Mouse (Mus musculus) intestine, embryonic 15.5 days (tissue): Measurements from ENCODE around the gene Armh3. TPM values are rescaled to one million over a fixed set of nuclear protein-coding genes. Genes with fewer than 3 reads are reported as not detected.

Source experiments
- ATAC-seq: fragments of 200-750 bp; cut with Nextera tagmentation; 2 replicates; pipeline ENCODE4 v1.8.0; 2017; ENCODE audit warnings: moderate TSS enrichment, moderate library complexity
- H3K27ac ChIP-seq: fragments of 300-500 bp; sonication (generic); 2 replicates; pipeline ENCODE4 v1.5.1; 2015; ENCODE audit warnings: mild to moderate bottlenecking, inconsistent platforms
- H3K27me3 ChIP-seq: fragments of 300-500 bp; sonication (generic); replicated peaks from 2 replicates; pipeline ENCODE4 v1.6.1; 2015; ENCODE audit warnings: inconsistent platforms
- H3K36me3 ChIP-seq: fragments of 300-500 bp; sonication (generic); 2 replicates; pipeline ENCODE4 v1.6.1; 2015; ENCODE audit warnings: inconsistent platforms
- H3K4me1 ChIP-seq: fragments of 300-500 bp; sonication (generic); replicated peaks from 2 replicates; pipeline ENCODE4 v1.6.1; 2015; ENCODE audit warnings: inconsistent platforms
- H3K4me2 ChIP-seq: fragments of 300-500 bp; sonication (generic); replicated peaks from 2 replicates; pipeline ENCODE4 v1.6.1; 2015; ENCODE audit warnings: mild to moderate bottlenecking, inconsistent platforms
- H3K4me3 ChIP-seq: fragments of 300-500 bp; sonication (generic); replicated peaks from 2 replicates; pipeline ENCODE4 v1.5.1; 2015; ENCODE audit warnings: inconsistent platforms
- H3K9ac ChIP-seq: fragments of 300-500 bp; sonication (generic); 2 replicates; pipeline ENCODE4 v1.6.1; 2015; ENCODE audit warnings: inconsistent platforms
- H3K9me3 ChIP-seq: fragments of 300-500 bp; sonication (generic); 2 replicates; pipeline ENCODE4 v1.6.1; 2016; ENCODE audit warnings: inconsistent platforms
- WGBS: fragments of 180-500 bp; shearing (Covaris S2); methylation state at CpG from one replicate; pipeline ENCODE4 v1.1.7; 2015; 5-methylcytosine and 5-hydroxymethylcytosine counted together
- polyA plus RNA-seq: library from polyadenylated mRNA; unstranded; fragments of >200 nt; fragmentation: Nextera tagmentation; extraction: Ambion mirVana; gene quantifications from 2 replicates; pipeline ENCODE4 v1.2.1, GENCODE M21; 2015

The Armh3 gene
- polyA plus RNA-seq, 1 experiment from 2014 or later: 15.5 TPM

GRCm38 (mm10) chr19:45785470-45785869 lies 212.8 kb downstream of the Armh3 start:
- Histone ChIP-seq H3K36me3 (no peaks in the 10 kb centered on the region), H3K4me1 (peaks cover 16% of the 10 kb centered on the region), H3K9ac (no peak overlapping the region), H3K9me3 (no peaks in the 10 kb centered on the region), H3K27ac (no peak overlapping the region), H3K27me3 (no peaks in the 10 kb centered on the region), H3K4me2 (no peak overlapping the region), H3K4me3 (no peak overlapping the region)
- no peak for ATAC-seq
- 43% methylated on average over 3 of the region's 3 CpGs for WGBS

- H3K9me3 ChIP-seq: no peaks in the 10 kb centered on the region
- H3K9ac ChIP-seq: peak overlapping the region; percentile 50
- no peaks in the 10 kb centered on the region for H3K27me3 ChIP-seq
- peak overlapping the region; percentile 100 for H3K4me3 ChIP-seq
- WGBS: 29% methylated on average over 17 of the region's 17 CpGs
- peaks cover 6% of the 10 kb centered on the region; the same call in 1 of the 2 replicates for H3K36me3 ChIP-seq
- H3K4me1 ChIP-seq: peaks cover 20% of the 10 kb centered on the region
- H3K27ac ChIP-seq: peak overlapping the region; percentile 96; the same call in 1 of the 2 replicates
- ATAC-seq: no peak; the same call in 1 of the 2 replicates
- peak overlapping the region; percentile 69 for H3K4me2 ChIP-seq
These were observed 214.2 kb downstream of the Armh3 start for GRCm38 (mm10) chr19:45783933-45784576.

GRCm38 (mm10) chr19:45783181-45783932 lies 214.9 kb downstream of the Armh3 start, which contains the start of gene Mgea5:
TSS of gene Mgea5 (minus strand) at chr19:45783837.
- ATAC-seq: peak; percentile 98
- 0% methylated on average over 57 of the region's 71 CpGs for WGBS
- Histone ChIP-seq H3K27me3 (no peaks in the 10 kb centered on the region), H3K27ac (peak within 1 kb of the TSS; percentile 96), H3K4me1 (peaks cover 20% of the 10 kb centered on the region), H3K9ac (peak within 1 kb of the TSS; percentile 98), H3K4me3 (peak within 1 kb of the TSS; percentile 100), H3K4me2 (peak within 1 kb of the TSS; percentile 71), H3K9me3 (no peaks in the 10 kb centered on the region), H3K36me3 (peaks cover 7% of the 10 kb centered on the region)

DNA sequence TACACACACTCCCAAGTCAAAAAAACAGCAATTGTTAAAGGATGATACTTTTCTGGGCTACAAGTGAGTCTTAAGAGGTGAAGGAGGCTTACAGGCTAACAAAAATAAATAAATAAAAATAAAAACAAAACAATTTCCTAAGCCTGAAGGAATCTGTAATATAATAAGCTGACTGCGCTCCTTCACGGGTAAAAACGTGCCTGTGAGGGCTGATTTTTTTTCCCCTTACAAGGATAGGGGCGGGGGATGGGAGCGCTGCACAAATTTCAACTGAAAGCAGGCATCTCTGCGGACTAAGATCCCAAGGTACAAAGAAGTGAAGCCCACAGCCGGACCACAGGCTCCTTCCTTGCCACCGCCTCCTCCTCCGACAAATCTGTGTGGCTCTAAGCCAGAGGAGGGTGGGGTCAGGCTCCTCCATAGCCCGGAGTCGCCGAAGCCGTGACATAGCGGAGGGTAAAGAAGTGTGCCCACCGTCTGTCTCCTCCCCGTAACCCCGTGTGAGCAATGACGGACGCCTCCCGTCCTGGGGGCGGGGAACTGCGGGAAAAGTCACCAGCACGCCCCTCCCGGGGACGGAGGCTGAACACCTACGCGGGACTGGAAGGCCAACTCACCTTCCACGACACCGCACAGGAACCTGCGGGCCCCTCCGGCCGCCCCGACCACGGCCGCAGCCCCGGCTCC lies 215.8 kb downstream of the Armh3 start:
- Histone ChIP-seq H3K36me3 (peaks cover 12% of the 10 kb centered on the region), H3K27me3 (no peaks in the 10 kb centered on the region), H3K4me2 (peak overlapping the region; percentile 71), H3K9ac (peak overlapping the region; percentile 98), H3K4me1 (peaks cover 20% of the 10 kb centered on the region), H3K27ac (peak overlapping the region; percentile 96), H3K4me3 (peak overlapping the region; percentile 100), H3K9me3 (no peaks in the 10 kb centered on the region)
- WGBS: under 1% methylated on average over 36 of the region's 36 CpGs
- peak; percentile 52 for ATAC-seq

- Histone ChIP-seq H3K4me2 (peak overlapping the region; percentile 71), H3K36me3 (peaks cover 17% of the 10 kb centered on the region), H3K9ac (no peak overlapping the region), H3K4me1 (peaks cover 20% of the 10 kb centered on the region), H3K27me3 (no peaks in the 10 kb centered on the region), H3K9me3 (no peaks in the 10 kb centered on the region), H3K4me3 (no peak overlapping the region), H3K27ac (no peak overlapping the region)
- no peak for ATAC-seq
- 59% methylated on average over 8 of the region's 8 CpGs for WGBS
These were observed 216.6 kb downstream of the Armh3 start for GRCm38 (mm10) chr19:45781676-45782075.

DNA sequence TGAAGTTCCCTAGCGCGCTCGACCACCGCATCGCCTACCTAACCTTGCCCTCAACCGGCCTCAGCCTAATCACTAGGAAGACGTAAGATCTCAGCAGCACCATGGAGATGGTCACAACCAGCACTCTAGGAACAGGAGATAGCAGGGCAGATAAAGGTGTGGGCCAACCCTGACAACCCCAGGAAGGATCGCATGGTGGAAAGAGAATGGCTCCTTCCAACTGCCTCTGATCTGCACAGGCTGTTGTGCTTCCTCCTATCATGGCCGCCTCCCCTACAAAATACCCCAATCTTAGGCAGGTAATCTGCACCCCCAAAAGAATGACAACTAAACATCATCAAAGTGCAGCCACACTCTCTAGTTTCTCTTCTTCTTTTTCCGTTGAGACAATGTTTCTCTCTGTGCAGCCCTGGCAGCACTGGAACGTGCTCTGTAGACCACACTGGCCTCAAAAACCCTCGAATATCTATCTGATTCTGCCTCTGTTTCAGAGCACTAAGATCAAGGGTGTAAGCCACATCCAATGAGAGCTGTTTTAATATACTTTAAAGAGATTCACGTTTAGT lies 217.9 kb downstream of the Armh3 start:
- no peak for ATAC-seq
- no peak overlapping the region for H3K9ac ChIP-seq

GRCm38 (mm10) chr19:45775486-45775885 lies 222.8 kb downstream of the Armh3 start:
- Histone ChIP-seq H3K4me3 (no peak overlapping the region), H3K27me3 (no peaks in the 10 kb centered on the region), H3K4me1 (0 out of 2 replicates have a peak, but pooled peaks cover 7% of the 10 kb centered on the region), H3K36me3 (peaks cover 49% of the 10 kb centered on the region), H3K4me2 (no peak overlapping the region), H3K9ac (no peak overlapping the region), H3K9me3 (no peaks in the 10 kb centered on the region), H3K27ac (no peak overlapping the region)
- WGBS: 91% methylated on average over 2 of the region's 2 CpGs
- ATAC-seq: no peak

More for the DNA sequence above, 217.9 kb downstream of the Armh3 start:
- no peaks in the 10 kb centered on the region for H3K9me3 ChIP-seq
- H3K27me3 ChIP-seq: no peaks in the 10 kb centered on the region
- H3K4me1 ChIP-seq: peaks cover 20% of the 10 kb centered on the region
- H3K4me3 ChIP-seq: no peak overlapping the region
- no peak overlapping the region for H3K27ac ChIP-seq
- 82% methylated on average over 13 of the region's 13 CpGs for WGBS
- peak overlapping the region; percentile 71 for H3K4me2 ChIP-seq
- peaks cover 21% of the 10 kb centered on the region for H3K36me3 ChIP-seq

- H3K27ac ChIP-seq: no peak overlapping the region
- H3K27me3 ChIP-seq: no peaks in the 10 kb centered on the region
- H3K9me3 ChIP-seq: no peaks in the 10 kb centered on the region
- WGBS: 92% methylated on average over 5 of the region's 5 CpGs
- H3K4me1 ChIP-seq: no peaks in the 10 kb centered on the region
- no peak overlapping the region for H3K9ac ChIP-seq
- no peak overlapping the region for H3K4me2 ChIP-seq
- peaks cover 53% of the 10 kb centered on the region for H3K36me3 ChIP-seq
- ATAC-seq: no peak
- no peak overlapping the region for H3K4me3 ChIP-seq
These were observed 226.8 kb downstream of the Armh3 start for GRCm38 (mm10) chr19:45771501-45771900.

Other genes with a start within 250 kb of the Armh3 start
- gene Npm3, start 248.9 kb downstream of the Armh3 start, polyA plus RNA-seq: 13.4 and 14.7 TPM in 2 replicates
- gene Mgea5, start 214.7 kb downstream of the Armh3 start, polyA plus RNA-seq: 36.3 and 36.4 TPM in 2 replicates
- 1.6 and 1.8 TPM in 2 replicates for gene Kcnip2, start 182.4 kb downstream of the Armh3 start, polyA plus RNA-seq
- 8.8 and 9.5 TPM in 2 replicates for gene Hps6, start 5.0 kb upstream of the Armh3 start, polyA plus RNA-seq
- gene Pprc1, start 46.4 kb upstream of the Armh3 start, polyA plus RNA-seq: 31.0 and 36.5 TPM in 2 replicates
- 53.2 and 57.8 TPM in 2 replicates for gene Ldb1, start 46.7 kb upstream of the Armh3 start, polyA plus RNA-seq
- gene Nolc1, start 77.4 kb upstream of the Armh3 start, polyA plus RNA-seq: 99.0 and 107 TPM in 2 replicates
- gene Elovl3, start 133.4 kb upstream of the Armh3 start, polyA plus RNA-seq: not detected in 2 replicates
- gene Pitx3, start 149.8 kb upstream of the Armh3 start, polyA plus RNA-seq: not detected in 2 replicates
- gene Gbf1, start 154.0 kb upstream of the Armh3 start, polyA plus RNA-seq: 49.6 and 50.0 TPM in 2 replicates